Mouse (Mus musculus): Measurements from ENCODE around the gene Lrr1.

Gene Lrr1

DNA sequence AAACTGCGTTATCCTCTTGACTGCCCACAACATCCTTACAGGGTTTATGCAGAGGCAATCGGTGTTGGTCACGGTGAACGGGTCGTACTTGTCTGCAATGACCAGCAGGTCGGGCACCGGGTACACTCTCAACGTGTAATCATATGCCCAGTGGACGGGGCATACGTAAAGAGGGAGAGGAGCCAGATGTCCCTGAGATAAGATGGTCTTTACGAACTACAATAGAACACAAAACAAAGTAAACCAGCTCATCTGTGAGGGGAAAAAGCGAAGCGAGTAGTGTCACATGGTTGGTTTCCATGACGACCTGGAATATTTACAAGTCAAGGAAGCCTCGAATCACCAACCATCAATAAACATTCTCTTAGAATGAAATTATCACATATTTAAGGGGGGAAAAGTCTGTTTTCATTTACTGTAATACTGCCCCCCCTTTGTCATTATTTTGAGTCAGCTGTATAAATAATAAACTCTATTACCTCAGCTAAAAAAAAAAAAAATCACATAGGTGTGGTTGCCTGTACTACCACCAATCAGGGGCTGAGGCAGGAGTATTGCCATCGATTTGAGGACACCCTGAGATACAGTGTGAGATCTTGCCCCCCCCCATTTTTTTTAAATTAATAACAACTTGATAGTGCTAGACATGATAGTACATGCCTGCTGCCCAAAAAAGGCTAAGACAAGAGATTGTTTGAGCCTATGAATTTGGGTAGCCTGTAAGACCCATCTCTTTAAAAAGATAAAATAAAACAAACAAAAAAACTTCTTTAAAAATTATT, 35.6 kb downstream of the Lrr1 start, which contains the start of gene Gm49384:
Gm49384 (minus strand) TSS at position 216 of the 782 bp plus-strand sequence.
- DNase-seq = no peak

DNA sequence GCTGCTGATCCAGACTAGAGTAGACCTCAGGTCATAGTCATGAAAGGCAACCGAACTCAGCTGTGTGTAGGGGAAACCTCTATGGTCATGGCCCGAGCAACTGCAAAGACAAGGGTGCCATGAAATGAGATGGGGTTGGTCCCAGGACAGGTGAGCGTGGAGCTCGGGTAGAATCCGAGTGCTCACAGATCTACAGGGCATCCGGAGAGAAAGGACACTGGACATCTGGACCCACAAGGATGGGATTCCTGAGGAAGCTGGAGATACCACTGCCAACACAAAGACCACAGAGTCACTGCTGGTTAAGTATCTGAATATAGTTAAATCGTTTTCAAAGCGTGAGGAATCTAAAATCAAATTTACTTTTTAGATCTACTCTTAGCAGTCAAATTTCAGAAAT, 38.8 kb downstream of the Lrr1 start:
- DNase-seq = no peak

- DNase-seq = no peak
These were observed 39.3 kb downstream of the Lrr1 start for GRCm38 (mm10) chr12:69207926-69208325.

GRCm38 (mm10) chr12:69208520-69208919, 39.9 kb downstream of the Lrr1 start:
- DNase-seq = no peak

DNA sequence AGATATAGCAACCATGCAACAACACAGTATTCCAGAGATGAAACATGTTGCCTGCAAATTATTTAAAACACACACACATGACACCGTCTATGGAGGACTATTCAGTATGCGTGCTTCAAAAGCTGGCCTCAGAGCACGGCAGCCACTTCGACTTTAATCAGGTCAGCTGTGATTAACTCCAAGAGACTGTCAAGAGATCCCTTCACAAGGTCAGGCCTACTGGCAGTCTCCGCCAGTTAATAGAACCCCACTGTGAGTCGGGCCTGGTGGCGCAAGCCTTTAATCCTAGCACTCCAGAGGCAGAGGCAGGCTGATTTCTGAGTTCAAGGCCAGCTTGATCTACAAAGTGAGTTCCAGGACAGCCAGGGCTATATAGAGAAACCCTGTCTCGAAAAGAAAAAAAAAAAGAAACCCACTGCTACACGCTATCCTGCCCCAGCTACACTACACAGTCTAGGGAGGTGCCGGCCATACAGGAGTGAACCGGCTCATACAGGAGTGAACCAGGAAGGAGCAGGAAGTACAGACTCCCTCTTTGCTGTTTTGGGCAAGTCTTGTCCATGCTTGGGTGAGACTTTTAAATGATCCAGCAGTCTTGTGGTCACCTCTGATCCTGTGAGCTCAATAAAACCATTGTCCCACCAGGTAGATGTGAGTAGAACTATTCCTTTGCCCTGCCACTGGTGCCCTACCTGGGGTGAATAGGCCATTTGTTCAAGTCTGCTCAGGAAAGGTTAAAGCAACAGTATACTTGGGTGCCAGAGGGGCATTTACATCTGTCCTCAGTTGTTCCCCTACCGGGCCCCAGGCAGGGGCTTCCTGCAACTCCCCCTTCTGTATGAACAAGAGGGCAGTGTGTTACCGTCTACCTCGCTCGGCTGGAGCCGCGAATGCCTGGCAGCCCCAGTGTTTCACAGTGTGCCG, 41.7 kb downstream of the Lrr1 start:
- no peak for DNase-seq

GRCm38 (mm10) chr12:69211057-69211456, 42.4 kb downstream of the Lrr1 start:
- no peak for DNase-seq

DNA sequence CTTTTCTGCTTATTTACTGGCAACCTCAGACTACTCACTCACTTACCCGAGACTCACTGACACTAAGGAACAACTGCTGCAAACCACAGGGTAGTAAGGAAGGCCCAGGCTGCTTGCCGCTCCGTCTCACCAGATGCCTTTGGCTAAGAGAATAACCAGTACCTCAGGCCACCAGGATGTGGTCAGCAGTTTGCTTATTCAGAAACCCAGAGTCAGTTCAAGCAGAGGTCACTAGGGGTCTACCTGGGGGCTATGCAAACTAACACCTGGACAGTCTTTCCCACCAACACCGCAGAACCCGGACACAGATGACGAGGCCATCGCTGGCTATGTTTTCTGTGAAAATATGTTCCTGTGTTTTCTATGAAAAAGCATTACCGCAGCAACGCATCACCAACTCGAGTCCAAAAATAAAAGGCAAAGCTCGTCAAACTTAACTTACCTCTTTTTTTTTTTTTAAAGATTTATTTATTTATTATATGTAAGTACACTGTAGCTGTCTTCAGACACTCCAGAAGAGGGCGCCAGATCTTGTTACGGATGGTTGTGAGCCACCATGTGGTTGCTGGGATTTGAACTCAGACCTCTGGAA, 44.7 kb downstream of the Lrr1 start:
- no peak for DNase-seq

DNA sequence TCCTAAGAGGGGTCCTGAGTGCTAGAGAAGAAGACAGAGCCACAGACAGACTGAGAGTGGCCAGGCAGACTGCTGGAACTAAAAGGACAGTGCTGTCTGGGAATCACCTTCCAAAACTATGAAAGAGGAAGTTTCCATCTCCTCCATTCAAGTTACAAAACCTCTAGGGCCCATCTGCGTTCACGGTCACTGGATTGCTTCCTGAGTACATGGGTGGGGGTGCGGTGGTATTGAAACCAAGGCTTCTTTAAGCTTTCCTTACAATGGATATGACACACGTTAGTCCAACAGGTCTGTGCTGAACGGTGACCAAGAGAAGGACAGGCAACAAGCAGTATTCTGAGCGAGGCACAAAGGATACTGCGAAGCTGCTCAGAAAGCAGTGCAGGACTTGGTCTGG, 45.8 kb downstream of the Lrr1 start:
- DNase-seq = no peak

GRCm38 (mm10) chr12:69215000-69215785, 46.6 kb downstream of the Lrr1 start:
- no peak for DNase-seq

DNA sequence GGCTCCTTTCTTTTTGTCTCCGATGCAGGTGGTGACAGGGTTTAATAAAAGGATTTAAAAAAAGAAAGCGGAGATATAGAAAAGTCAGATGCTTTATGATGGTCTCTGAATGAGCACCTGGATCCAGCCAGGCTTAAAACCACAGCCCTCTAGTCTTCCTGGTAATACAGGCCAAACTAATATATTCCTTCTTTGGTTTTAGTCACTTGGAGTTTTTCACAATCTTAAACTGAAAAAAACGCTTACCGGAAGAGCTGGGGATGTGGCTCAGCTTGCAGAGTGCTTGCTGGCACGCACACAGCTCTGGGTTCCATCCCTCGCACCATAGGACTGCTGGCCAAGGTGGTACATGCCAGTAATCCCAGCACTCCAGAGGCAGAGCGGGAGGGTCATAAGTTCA, 48.0 kb downstream of the Lrr1 start:
- no peak for DNase-seq

GRCm38 (mm10) chr12:69220613-69221277, 52.1 kb downstream of the Lrr1 start:
- DNase-seq = no peak

GRCm38 (mm10) chr12:69227776-69228466, 59.3 kb downstream of the Lrr1 start, which contains the start of gene Pole2:
Gene Pole2 (minus strand): TSS chr12:69228195.
- peak; percentile 79 for DNase-seq
